Mouse (Mus musculus): ENCODE results near the gene Gm20388. TPM values are rescaled to one million over a fixed set of nuclear protein-coding genes. Genes with fewer than 3 reads are reported as not detected.
A peak's percentile ranks its signal among the peaks of the same experiment; 100 is the strongest.

The Gm20388 gene
- polyA plus RNA-seq, 1 experiment from 2014 or later = 8.3 TPM

GRCm38 (mm10) chr8:120697979-120698272 is 787.3 kb downstream of the Gm20388 start:
- ATAC-seq (replicated peaks; ENCODE audit: low FRiP score, low TSS enrichment, low read depth) = no peak
- Histone ChIP-seq H3K27ac (ENCODE audit: low read depth) (peak overlapping the region; percentile 83), H3K9me3 (ENCODE audit: control insufficient read depth, low read length) (no peaks in the 10 kb centered on the region)

GRCm38 (mm10) chr8:120698426-120698825 is 787.8 kb downstream of the Gm20388 start:
- H3K4me2 ChIP-seq (ENCODE audit: low read length) = no peak overlapping the region
- 55% methylated on average over 7 of the region's 7 CpGs for WGBS
- no peaks in the 10 kb centered on the region for H3K36me3 ChIP-seq (ENCODE audit: control insufficient read depth, insufficient read depth, low read length)
- no peaks in the 10 kb centered on the region for H3K27me3 ChIP-seq (replicated peaks; ENCODE audit: control insufficient read depth, insufficient read depth, low read length)
- no peak overlapping the region for H3K9ac ChIP-seq (ENCODE audit: low read length)
- H3K4me1 ChIP-seq (replicated peaks; ENCODE audit: control insufficient read depth, insufficient read depth, low read length) = peaks cover 46% of the 10 kb centered on the region
- H3K27ac ChIP-seq (ENCODE audit: low read depth) = peak overlapping the region; percentile 83
- no peak for ATAC-seq (replicated peaks; ENCODE audit: low FRiP score, low TSS enrichment, low read depth)
- H3K9me3 ChIP-seq (ENCODE audit: control insufficient read depth, low read length) = no peaks in the 10 kb centered on the region
- no peak for DNase-seq (ENCODE audit: low spot score)
- H3K4me3 ChIP-seq (ENCODE audit: low read depth, low read length) = no peak overlapping the region

More at GRCm38 (mm10) chr8:120697979-120698272, 787.3 kb downstream of the Gm20388 start:
- no peaks in the 10 kb centered on the region for H3K27me3 ChIP-seq (replicated peaks; ENCODE audit: control insufficient read depth, insufficient read depth, low read length)
- DNase-seq (ENCODE audit: low spot score) = peak; percentile 63
- H3K36me3 ChIP-seq (ENCODE audit: control insufficient read depth, insufficient read depth, low read length) = no peaks in the 10 kb centered on the region
- no peak overlapping the region for H3K9ac ChIP-seq (ENCODE audit: low read length)
- H3K4me1 ChIP-seq (replicated peaks; ENCODE audit: control insufficient read depth, insufficient read depth, low read length) = peaks cover 47% of the 10 kb centered on the region
- H3K4me2 ChIP-seq (ENCODE audit: low read length) = no peak overlapping the region
- H3K4me3 ChIP-seq (ENCODE audit: low read depth, low read length) = no peak overlapping the region

GRCm38 (mm10) chr8:120699079-120699478 is 788.4 kb downstream of the Gm20388 start:
- no peak overlapping the region for H3K9ac ChIP-seq (ENCODE audit: low read length)
- H3K9me3 ChIP-seq (ENCODE audit: control insufficient read depth, low read length) = no peaks in the 10 kb centered on the region
- H3K4me3 ChIP-seq (ENCODE audit: low read depth, low read length) = no peak overlapping the region
- no peak for ATAC-seq (replicated peaks; ENCODE audit: low FRiP score, low TSS enrichment, low read depth)
- peaks cover 41% of the 10 kb centered on the region for H3K4me1 ChIP-seq (replicated peaks; ENCODE audit: control insufficient read depth, insufficient read depth, low read length)
- 60% methylated on average over 6 of the region's 6 CpGs for WGBS
- H3K36me3 ChIP-seq (ENCODE audit: control insufficient read depth, insufficient read depth, low read length) = no peaks in the 10 kb centered on the region
- no peak for DNase-seq (ENCODE audit: low spot score)
- no peaks in the 10 kb centered on the region for H3K27me3 ChIP-seq (replicated peaks; ENCODE audit: control insufficient read depth, insufficient read depth, low read length)
- no peak overlapping the region for H3K4me2 ChIP-seq (ENCODE audit: low read length)
- peak overlapping the region; percentile 83 for H3K27ac ChIP-seq (ENCODE audit: low read depth)

GRCm38 (mm10) chr8:120699565-120699964 is 788.9 kb downstream of the Gm20388 start:
- no peak overlapping the region for H3K27ac ChIP-seq (ENCODE audit: low read depth)
- H3K36me3 ChIP-seq (ENCODE audit: control insufficient read depth, insufficient read depth, low read length) = no peaks in the 10 kb centered on the region
- no peak overlapping the region for H3K9ac ChIP-seq (ENCODE audit: low read length)
- H3K9me3 ChIP-seq (ENCODE audit: control insufficient read depth, low read length) = no peaks in the 10 kb centered on the region
- H3K27me3 ChIP-seq (replicated peaks; ENCODE audit: control insufficient read depth, insufficient read depth, low read length) = no peaks in the 10 kb centered on the region
- DNase-seq (ENCODE audit: low spot score) = no peak
- no peak for ATAC-seq (replicated peaks; ENCODE audit: low FRiP score, low TSS enrichment, low read depth)
- no peak overlapping the region for H3K4me3 ChIP-seq (ENCODE audit: low read depth, low read length)
- peaks cover 36% of the 10 kb centered on the region for H3K4me1 ChIP-seq (replicated peaks; ENCODE audit: control insufficient read depth, insufficient read depth, low read length)
- no peak overlapping the region for H3K4me2 ChIP-seq (ENCODE audit: low read length)
- WGBS = 76% methylated on average over 2 of the region's 2 CpGs

- no peak for ATAC-seq (replicated peaks; ENCODE audit: low FRiP score, low TSS enrichment, low read depth)
- H3K4me1 ChIP-seq (replicated peaks; ENCODE audit: control insufficient read depth, insufficient read depth, low read length) = peaks cover 31% of the 10 kb centered on the region
- no peak overlapping the region for H3K9ac ChIP-seq (ENCODE audit: low read length)
- 86% methylated on average over 4 of the region's 4 CpGs for WGBS
- DNase-seq (ENCODE audit: low spot score) = no peak
- no peaks in the 10 kb centered on the region for H3K27me3 ChIP-seq (replicated peaks; ENCODE audit: control insufficient read depth, insufficient read depth, low read length)
- H3K9me3 ChIP-seq (ENCODE audit: control insufficient read depth, low read length) = no peaks in the 10 kb centered on the region
- no peak overlapping the region for H3K4me3 ChIP-seq (ENCODE audit: low read depth, low read length)
- H3K4me2 ChIP-seq (ENCODE audit: low read length) = no peak overlapping the region
- H3K36me3 ChIP-seq (ENCODE audit: control insufficient read depth, insufficient read depth, low read length) = no peaks in the 10 kb centered on the region
- H3K27ac ChIP-seq (ENCODE audit: low read depth) = no peak overlapping the region
Observed at GRCm38 (mm10) chr8:120700053-120700452, 789.4 kb downstream of the Gm20388 start.

- 55% methylated on average over 19 of the region's 19 CpGs for WGBS
- peaks cover 17% of the 10 kb centered on the region for H3K4me1 ChIP-seq (replicated peaks; ENCODE audit: control insufficient read depth, insufficient read depth, low read length)
- ATAC-seq (replicated peaks; ENCODE audit: low FRiP score, low TSS enrichment, low read depth) (0 out of 2 replicates have a peak, but pooled peaks have one; percentile 23), DNase-seq (ENCODE audit: low spot score) (no peak)
- no peaks in the 10 kb centered on the region for H3K36me3 ChIP-seq (ENCODE audit: control insufficient read depth, insufficient read depth, low read length)
- H3K9me3 ChIP-seq (ENCODE audit: control insufficient read depth, low read length) = no peaks in the 10 kb centered on the region
- no peak overlapping the region for H3K9ac ChIP-seq (ENCODE audit: low read length)
- no peak overlapping the region for H3K27ac ChIP-seq (ENCODE audit: low read depth)
- H3K4me3 ChIP-seq (ENCODE audit: low read depth, low read length) = no peak overlapping the region
- H3K4me2 ChIP-seq (ENCODE audit: low read length) = no peak overlapping the region
- no peaks in the 10 kb centered on the region for H3K27me3 ChIP-seq (replicated peaks; ENCODE audit: control insufficient read depth, insufficient read depth, low read length)
Observed at GRCm38 (mm10) chr8:120701758-120702465, 791.3 kb downstream of the Gm20388 start.

- no peak overlapping the region for H3K4me2 ChIP-seq (ENCODE audit: low read length)
- H3K27me3 ChIP-seq (replicated peaks; ENCODE audit: control insufficient read depth, insufficient read depth, low read length) = no peaks in the 10 kb centered on the region
- H3K4me3 ChIP-seq (ENCODE audit: low read depth, low read length) = no peak overlapping the region
- ATAC-seq (replicated peaks; ENCODE audit: low FRiP score, low TSS enrichment, low read depth) (no peak), DNase-seq (ENCODE audit: low spot score) (no peak)
- H3K9me3 ChIP-seq (ENCODE audit: control insufficient read depth, low read length) = no peaks in the 10 kb centered on the region
- no peak overlapping the region for H3K27ac ChIP-seq (ENCODE audit: low read depth)
- no peaks in the 10 kb centered on the region for H3K4me1 ChIP-seq (replicated peaks; ENCODE audit: control insufficient read depth, insufficient read depth, low read length)
- H3K9ac ChIP-seq (ENCODE audit: low read length) = no peak overlapping the region
- 28% methylated on average over 9 of the region's 9 CpGs for WGBS
- H3K36me3 ChIP-seq (ENCODE audit: control insufficient read depth, insufficient read depth, low read length) = no peaks in the 10 kb centered on the region
Observed at GRCm38 (mm10) chr8:120704203-120704602, 793.6 kb downstream of the Gm20388 start.

- Histone ChIP-seq H3K4me1 (replicated peaks; ENCODE audit: control insufficient read depth, insufficient read depth, low read length) (no peaks in the 10 kb centered on the region), H3K9ac (ENCODE audit: low read length) (no peak overlapping the region), H3K36me3 (ENCODE audit: control insufficient read depth, insufficient read depth, low read length) (no peaks in the 10 kb centered on the region), H3K9me3 (ENCODE audit: control insufficient read depth, low read length) (no peaks in the 10 kb centered on the region), H3K4me3 (ENCODE audit: low read depth, low read length) (no peak overlapping the region), H3K27me3 (replicated peaks; ENCODE audit: control insufficient read depth, insufficient read depth, low read length) (no peaks in the 10 kb centered on the region), H3K4me2 (ENCODE audit: low read length) (no peak overlapping the region), H3K27ac (ENCODE audit: low read depth) (no peak overlapping the region)
- DNase-seq (ENCODE audit: low spot score) (no peak), ATAC-seq (replicated peaks; ENCODE audit: low FRiP score, low TSS enrichment, low read depth) (no peak)
- 83% methylated on average over 15 of the region's 15 CpGs for WGBS
Observed at GRCm38 (mm10) chr8:120705163-120705562, 794.5 kb downstream of the Gm20388 start.

GRCm38 (mm10) chr8:120706193-120706592 is 795.6 kb downstream of the Gm20388 start:
- no peak overlapping the region for H3K4me3 ChIP-seq (ENCODE audit: low read depth, low read length)
- 59% methylated on average over 3 of the region's 3 CpGs for WGBS
- H3K9ac ChIP-seq (ENCODE audit: low read length) = no peak overlapping the region
- H3K9me3 ChIP-seq (ENCODE audit: control insufficient read depth, low read length) = no peaks in the 10 kb centered on the region
- no peaks in the 10 kb centered on the region for H3K36me3 ChIP-seq (ENCODE audit: control insufficient read depth, insufficient read depth, low read length)
- no peaks in the 10 kb centered on the region for H3K27me3 ChIP-seq (replicated peaks; ENCODE audit: control insufficient read depth, insufficient read depth, low read length)
- H3K27ac ChIP-seq (ENCODE audit: low read depth) = no peak overlapping the region
- H3K4me1 ChIP-seq (replicated peaks; ENCODE audit: control insufficient read depth, insufficient read depth, low read length) = no peaks in the 10 kb centered on the region
- ATAC-seq (replicated peaks; ENCODE audit: low FRiP score, low TSS enrichment, low read depth) (no peak), DNase-seq (ENCODE audit: low spot score) (no peak)
- no peak overlapping the region for H3K4me2 ChIP-seq (ENCODE audit: low read length)
